Mouse (Mus musculus) heart, embryonic 12.5 days (tissue): ENCODE data around the gene Sox13. TPM values are rescaled to one million over a fixed set of nuclear protein-coding genes. Genes with fewer than 3 reads are reported as not detected.

Source experiments
- ATAC-seq: fragments of 200-750 bp; cut with Nextera tagmentation; 2 replicates; pipeline ENCODE4 v1.8.0; 2017; ENCODE audit warnings: moderate TSS enrichment, moderate library complexity; ENCODE audit not compliant: insufficient number of reproducible peaks, low FRiP score
- H3K27ac ChIP-seq: fragments of 300-500 bp; sonication (generic); 2 replicates; pipeline ENCODE4 v1.5.1; 2016; ENCODE audit warnings: mild to moderate bottlenecking, moderate library complexity; ENCODE audit not compliant: poor library complexity, severe bottlenecking
- H3K27me3 ChIP-seq: fragments of 300-500 bp; sonication (generic); replicated peaks from 2 replicates; pipeline ENCODE4 v1.6.1; 2016; ENCODE audit warnings: mild to moderate bottlenecking, moderate library complexity
- H3K36me3 ChIP-seq: fragments of 300-500 bp; sonication (generic); 2 replicates; pipeline ENCODE4 v1.6.1; 2016; ENCODE audit warnings: mild to moderate bottlenecking, moderate library complexity
- H3K4me1 ChIP-seq: fragments of 300-500 bp; sonication (generic); replicated peaks from 2 replicates; pipeline ENCODE4 v1.6.1; 2016; ENCODE audit warnings: mild to moderate bottlenecking
- H3K4me2 ChIP-seq: fragments of 300-500 bp; sonication (generic); 2 replicates; pipeline ENCODE4 v1.6.1; 2016; ENCODE audit warnings: mild to moderate bottlenecking, moderate library complexity
- H3K4me3 ChIP-seq: fragments of 300-500 bp; sonication (generic); 2 replicates; pipeline ENCODE4 v1.5.1; 2016; ENCODE audit warnings: mild to moderate bottlenecking
- H3K9ac ChIP-seq: fragments of 300-500 bp; sonication (generic); 2 replicates; pipeline ENCODE4 v1.6.1; 2016; ENCODE audit warnings: mild to moderate bottlenecking, moderate library complexity
- H3K9me3 ChIP-seq: fragments of 300-500 bp; sonication (generic); replicated peaks from 2 replicates; pipeline ENCODE4 v1.6.1; 2016; ENCODE audit warnings: mild to moderate bottlenecking, moderate library complexity
- WGBS: fragments of 180-500 bp; shearing (Covaris S2); methylation state at CpG from one replicate; pipeline ENCODE4 v1.1.7; 2016; 5-methylcytosine and 5-hydroxymethylcytosine counted together
- polyA plus RNA-seq: library from polyadenylated mRNA; unstranded; fragments of >200 nt; fragmentation: Nextera tagmentation; extraction: Ambion mirVana; gene quantifications from 2 replicates; pipeline ENCODE4 v1.2.1, GENCODE M21; 2016

Gene Sox13
- polyA plus RNA-seq, 1 experiment from 2014 or later, result 6.8 TPM

DNA sequence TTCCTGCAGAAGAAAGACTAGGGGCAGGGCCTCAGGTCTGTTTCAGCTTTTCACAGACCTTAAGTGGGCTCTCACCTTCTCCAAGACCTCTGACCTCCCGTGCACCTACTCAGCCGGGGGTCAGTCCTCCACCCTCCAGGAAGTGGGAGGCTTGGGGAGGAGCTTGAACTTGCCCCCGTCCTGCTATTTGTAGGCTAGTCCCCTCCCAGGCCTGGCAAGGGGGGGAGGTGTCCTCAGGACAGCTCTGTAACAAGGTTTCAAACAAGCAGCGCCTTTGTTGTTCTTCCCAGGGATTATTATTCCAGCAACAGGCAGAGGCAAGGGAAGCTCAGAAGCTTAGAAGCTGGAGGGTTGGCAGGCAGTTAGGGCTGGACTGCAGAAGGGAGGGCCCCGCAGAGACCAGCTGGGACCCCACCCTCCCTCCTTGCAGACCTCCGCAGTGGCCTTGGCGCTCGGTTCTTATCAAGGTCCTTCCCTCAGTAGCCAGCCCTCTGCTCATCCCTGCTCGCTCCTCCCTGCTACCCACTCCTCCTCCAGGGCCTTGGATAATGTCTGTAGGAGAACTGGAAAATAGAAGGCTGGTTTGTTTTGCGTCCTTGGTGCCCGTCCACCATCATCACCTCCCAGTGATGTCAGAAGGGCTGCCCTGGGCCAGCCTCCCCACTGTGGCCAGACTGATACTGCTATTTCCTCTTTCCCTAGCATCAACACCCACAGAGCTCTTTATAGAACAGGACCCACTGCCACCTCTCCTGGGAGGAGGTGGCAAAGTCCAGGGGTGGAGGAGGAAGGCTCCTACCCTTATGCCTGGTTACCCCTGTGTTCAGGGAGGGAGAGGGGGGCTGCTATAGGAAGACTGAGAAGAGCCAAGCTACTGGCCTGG lies 56.3 kb downstream of the Sox13 start:
- Histone ChIP-seq H3K9me3 (no peaks in the 10 kb centered on the region), H3K27me3 (peaks cover 27% of the 10 kb centered on the region), H3K27ac (no peak overlapping the region), H3K4me3 (no peak overlapping the region), H3K9ac (no peak overlapping the region), H3K4me2 (peak overlapping the region; percentile 35), H3K4me1 (peaks cover 52% of the 10 kb centered on the region), H3K36me3 (no peaks in the 10 kb centered on the region)
- 0 out of 2 replicates have a peak, but pooled peaks have one; percentile 12 for ATAC-seq
- 6% methylated on average over 8 of the region's 11 CpGs for WGBS

DNA sequence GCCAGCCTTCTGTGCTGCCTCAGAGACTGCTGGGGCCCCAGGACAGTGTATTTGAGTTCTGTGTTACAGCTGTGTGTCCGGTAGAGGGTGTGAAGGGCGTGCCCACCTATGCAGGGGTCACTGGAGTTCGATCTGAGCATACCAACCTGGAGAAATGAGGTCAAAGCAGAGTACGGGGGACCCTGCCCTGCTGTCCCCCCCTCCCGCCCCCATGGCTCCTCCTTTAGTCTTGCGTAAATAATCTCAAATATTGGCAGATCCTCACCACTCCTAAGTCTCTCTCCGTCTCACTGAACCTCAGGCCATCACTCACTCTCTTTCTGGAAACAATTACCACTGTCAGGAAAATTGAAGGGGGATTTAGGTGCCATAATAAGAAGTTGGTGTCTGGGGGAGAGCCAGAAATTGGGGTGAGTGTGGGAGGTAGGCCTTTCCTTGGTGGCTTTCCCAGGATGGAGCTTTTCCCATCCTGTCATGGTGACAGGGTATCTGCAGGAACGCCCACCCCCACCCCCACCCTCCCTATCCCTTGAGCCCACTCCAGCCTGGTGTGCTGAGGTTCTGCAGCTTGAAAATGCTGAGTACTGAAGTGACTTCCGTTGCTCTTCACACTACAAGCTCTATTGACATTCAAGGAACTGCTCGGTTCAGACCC lies 57.1 kb downstream of the Sox13 start:
- Histone ChIP-seq H3K9ac (no peak overlapping the region), H3K36me3 (no peaks in the 10 kb centered on the region), H3K9me3 (no peaks in the 10 kb centered on the region), H3K4me2 (0 out of 2 replicates have a peak overlapping the region, but pooled peaks have one; percentile 35), H3K27ac (no peak overlapping the region), H3K27me3 (peaks cover 34% of the 10 kb centered on the region), H3K4me3 (no peak overlapping the region), H3K4me1 (peaks cover 45% of the 10 kb centered on the region)
- 51% methylated on average over 10 of the region's 10 CpGs for WGBS
- ATAC-seq, result no peak

DNA sequence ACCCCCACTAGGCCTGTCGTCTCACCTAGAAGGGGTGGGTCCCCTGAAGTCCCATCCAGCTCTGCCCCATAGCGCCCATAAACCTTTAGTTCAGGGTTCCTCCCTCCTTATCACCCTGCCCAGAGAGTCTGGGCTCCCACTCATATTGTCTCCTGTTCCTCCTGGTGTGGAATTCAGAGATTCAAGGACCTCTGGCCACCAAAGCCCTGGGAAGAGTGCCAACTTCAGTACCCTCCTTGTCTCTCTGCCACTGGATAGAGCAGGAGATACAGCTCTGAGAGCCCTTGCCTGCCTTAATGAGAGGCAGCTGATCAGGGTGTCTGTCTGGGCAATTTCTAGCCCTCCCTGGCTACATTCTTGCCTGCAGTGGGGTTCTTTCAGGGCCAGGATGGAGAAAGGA lies 59.3 kb downstream of the Sox13 start:
- Histone ChIP-seq H3K27me3 (peaks cover 34% of the 10 kb centered on the region), H3K4me1 (peaks cover 45% of the 10 kb centered on the region), H3K36me3 (no peaks in the 10 kb centered on the region), H3K9me3 (no peaks in the 10 kb centered on the region), H3K4me3 (no peak overlapping the region), H3K4me2 (no peak overlapping the region), H3K9ac (no peak overlapping the region), H3K27ac (no peak overlapping the region)
- 34% methylated on average over 2 of the region's 2 CpGs for WGBS
- no peak for ATAC-seq

DNA sequence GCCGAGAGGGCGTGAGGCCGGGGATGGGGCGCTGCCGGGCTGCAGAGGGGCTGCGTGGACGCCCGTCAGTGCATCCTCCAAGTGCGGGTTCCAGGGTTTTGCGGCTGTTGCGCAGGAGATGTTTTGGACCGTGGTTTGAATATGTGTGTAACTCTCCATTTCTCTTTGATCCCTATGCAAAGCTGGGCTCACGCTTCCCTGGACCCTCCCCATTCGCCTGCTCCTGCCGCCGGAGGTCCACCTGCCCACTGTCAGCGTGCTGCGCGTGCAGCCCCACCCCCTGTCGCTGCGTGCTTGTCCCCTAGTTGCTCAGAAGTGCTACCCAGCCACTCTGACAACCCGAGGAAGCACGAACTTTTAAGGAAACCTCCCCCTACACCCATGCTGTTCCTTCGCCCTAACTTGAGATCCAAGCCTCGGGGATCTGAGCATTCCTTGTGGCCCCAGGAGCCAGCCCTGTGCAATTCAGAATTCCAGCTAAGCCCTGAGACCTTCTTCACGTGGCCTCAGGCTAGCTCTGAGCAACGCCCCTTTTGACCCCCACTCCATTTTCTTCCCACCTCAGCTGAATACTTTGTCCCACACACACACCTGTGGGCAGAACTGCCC lies 60.1 kb downstream of the Sox13 start:
- Histone ChIP-seq H3K9me3 (no peaks in the 10 kb centered on the region), H3K9ac (peak overlapping the region; percentile 68), H3K4me2 (peak overlapping the region; percentile 88), H3K4me3 (peak overlapping the region; percentile 61), H3K36me3 (no peaks in the 10 kb centered on the region), H3K27me3 (peaks cover 36% of the 10 kb centered on the region), H3K27ac (no peak overlapping the region), H3K4me1 (peaks cover 45% of the 10 kb centered on the region)
- no peak for ATAC-seq
- 3% methylated on average over 27 of the region's 27 CpGs for WGBS

DNA sequence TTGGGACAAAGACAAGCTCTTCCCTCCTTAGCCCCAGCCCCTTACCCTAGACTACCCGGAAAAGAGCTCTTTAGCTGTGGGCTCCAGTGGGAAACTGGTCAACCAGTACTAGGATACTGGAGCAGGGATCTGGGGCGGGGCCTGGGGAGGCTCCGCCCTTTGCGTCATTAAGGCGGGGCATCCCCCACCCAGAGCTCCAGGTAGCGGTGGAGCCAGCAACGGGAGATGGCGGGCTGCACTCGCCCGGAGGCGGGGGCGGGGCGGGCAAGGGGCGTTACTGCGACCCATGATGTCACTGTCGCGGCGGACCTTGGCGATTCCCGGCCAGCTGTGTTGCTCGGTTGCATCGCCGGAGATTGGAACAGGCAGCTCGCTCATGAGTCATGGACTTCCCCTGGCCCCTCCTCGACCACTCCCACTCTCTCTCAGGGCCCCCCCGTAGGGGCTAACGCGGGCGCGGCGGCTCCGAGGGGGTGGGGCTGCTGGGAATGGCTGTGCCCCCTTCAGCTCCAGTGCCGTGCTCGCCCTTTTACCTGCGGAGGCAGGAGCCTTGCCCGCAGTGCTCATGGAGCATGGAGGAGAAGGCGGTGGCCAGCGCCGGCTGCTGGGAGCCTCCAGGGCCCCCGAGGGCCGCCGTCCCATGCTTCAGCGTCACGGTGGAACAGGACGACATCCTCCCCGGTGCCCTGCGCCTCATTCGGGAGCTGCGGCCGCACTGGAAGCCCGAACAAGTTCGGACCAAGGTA lies 60.7 kb downstream of the Sox13 start, which contains the start of gene Etnk2:
Etnk2 (plus strand) TSS at position 297 of the 746 bp plus-strand sequence.
- H3K4me1 ChIP-seq, result peaks cover 40% of the 10 kb centered on the region
- no peaks in the 10 kb centered on the region for H3K9me3 ChIP-seq
- peaks cover 43% of the 10 kb centered on the region for H3K27me3 ChIP-seq
- no peak within 1 kb of the TSS for H3K27ac ChIP-seq
- WGBS, result under 1% methylated on average over 52 of the region's 52 CpGs
- no peaks in the 10 kb centered on the region for H3K36me3 ChIP-seq
- peak; percentile 73 for ATAC-seq
- peak within 1 kb of the TSS; percentile 61 for H3K4me3 ChIP-seq
- H3K4me2 ChIP-seq, result peak within 1 kb of the TSS; percentile 88
- peak within 1 kb of the TSS; percentile 68 for H3K9ac ChIP-seq

DNA sequence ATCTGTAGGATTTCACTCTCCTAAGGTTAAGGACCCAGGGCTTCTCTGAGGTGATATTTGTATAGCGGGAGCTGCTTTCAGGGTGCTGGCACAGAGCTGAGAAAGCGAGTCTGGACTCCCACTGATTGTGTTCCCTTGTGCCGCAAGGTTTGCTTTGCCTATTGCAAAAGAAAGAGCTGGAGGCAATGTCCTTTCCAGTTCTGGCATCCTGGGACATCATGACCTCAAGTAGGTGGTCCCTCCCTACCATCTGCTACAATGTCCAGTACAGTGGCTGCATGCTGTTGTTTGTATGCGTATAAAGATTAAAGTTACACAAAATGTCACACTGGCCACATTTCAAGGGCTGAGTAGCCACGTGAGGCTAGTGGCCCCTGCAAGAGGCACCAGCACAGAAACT lies 62.1 kb downstream of the Sox13 start:
- Histone ChIP-seq H3K9me3 (no peaks in the 10 kb centered on the region), H3K4me2 (no peak overlapping the region), H3K36me3 (no peaks in the 10 kb centered on the region), H3K4me1 (peaks cover 26% of the 10 kb centered on the region), H3K9ac (no peak overlapping the region), H3K27me3 (peaks cover 54% of the 10 kb centered on the region), H3K27ac (no peak overlapping the region), H3K4me3 (no peak overlapping the region)
- WGBS, result 87% methylated on average over 5 of the region's 5 CpGs
- ATAC-seq, result no peak

DNA sequence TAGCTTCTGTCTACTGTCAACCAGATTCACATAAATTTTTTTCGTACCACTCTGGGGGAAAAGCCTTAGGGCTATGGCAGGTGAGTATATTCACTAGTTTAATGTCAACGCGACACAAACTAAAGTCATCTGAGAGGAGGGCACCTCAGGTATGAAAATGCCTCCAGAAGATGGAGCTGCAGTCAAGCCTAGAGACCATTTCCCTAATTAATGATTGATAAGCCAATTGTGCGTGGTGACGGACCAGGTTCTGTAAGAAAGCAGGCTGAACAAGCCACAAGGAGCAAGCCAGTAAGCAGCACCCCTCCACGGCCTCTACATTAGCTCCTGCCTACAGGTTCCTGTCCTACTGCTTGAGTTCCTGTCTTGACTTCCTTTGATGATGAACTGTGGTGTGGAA lies 63.2 kb downstream of the Sox13 start:
- H3K4me3 ChIP-seq, result no peak overlapping the region
- H3K4me1 ChIP-seq, result peaks cover 25% of the 10 kb centered on the region
- peaks cover 59% of the 10 kb centered on the region for H3K27me3 ChIP-seq
- ATAC-seq, result no peak
- no peak overlapping the region for H3K4me2 ChIP-seq
- H3K9ac ChIP-seq, result no peak overlapping the region
- no peaks in the 10 kb centered on the region for H3K9me3 ChIP-seq
- 88% methylated on average over 6 of the region's 6 CpGs for WGBS
- no peaks in the 10 kb centered on the region for H3K36me3 ChIP-seq
- no peak overlapping the region for H3K27ac ChIP-seq

DNA sequence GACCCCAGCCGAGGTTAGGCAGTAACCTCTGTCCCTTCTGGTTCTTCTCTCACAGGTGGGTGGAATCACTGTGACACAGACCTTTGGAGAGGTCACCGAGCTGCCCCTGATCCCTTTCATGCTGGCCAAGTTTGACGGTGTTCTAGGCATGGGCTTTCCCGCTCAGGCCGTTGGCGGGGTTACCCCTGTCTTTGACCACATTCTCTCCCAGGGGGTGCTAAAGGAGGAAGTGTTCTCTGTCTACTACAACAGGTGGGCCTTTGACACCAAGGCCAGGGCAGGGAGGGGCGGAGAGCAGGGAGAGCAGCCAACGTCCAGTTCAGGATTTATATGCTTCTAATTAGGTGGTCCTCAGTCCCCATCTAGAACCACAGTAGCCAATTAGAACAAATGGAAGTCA lies 67.8 kb downstream of the Sox13 start:
- Histone ChIP-seq H3K27ac (no peak overlapping the region), H3K4me3 (no peak overlapping the region), H3K4me2 (no peak overlapping the region), H3K4me1 (no peaks in the 10 kb centered on the region), H3K9ac (no peak overlapping the region), H3K36me3 (no peaks in the 10 kb centered on the region), H3K9me3 (no peaks in the 10 kb centered on the region), H3K27me3 (peaks cover 64% of the 10 kb centered on the region)
- ATAC-seq, result no peak
- WGBS, result 59% methylated on average over 8 of the region's 8 CpGs

DNA sequence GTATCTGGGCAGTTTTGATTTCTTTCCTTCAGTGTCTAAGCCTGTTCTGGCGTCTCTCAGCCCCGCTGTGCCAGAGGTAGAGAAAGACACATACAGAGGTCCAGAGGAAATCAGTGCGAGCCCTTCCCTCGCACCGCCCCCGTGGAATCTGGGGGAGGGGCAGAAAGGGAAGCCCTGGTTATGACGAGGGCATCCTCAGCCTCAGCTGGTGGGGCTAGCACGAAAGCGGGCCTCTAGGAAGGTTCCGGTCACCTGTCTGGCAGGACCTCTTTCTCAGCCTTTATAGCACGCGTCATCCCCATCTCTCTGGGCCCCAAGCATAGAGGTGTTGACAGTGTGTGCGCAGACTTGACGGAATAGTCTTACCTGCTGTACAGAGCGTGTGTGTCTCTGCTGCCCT lies 68.3 kb downstream of the Sox13 start:
- no peak for ATAC-seq
- 46% methylated on average over 15 of the region's 15 CpGs for WGBS
- H3K4me3 ChIP-seq, result no peak overlapping the region
- peaks cover 64% of the 10 kb centered on the region for H3K27me3 ChIP-seq
- H3K27ac ChIP-seq, result no peak overlapping the region
- H3K9me3 ChIP-seq, result no peaks in the 10 kb centered on the region
- H3K4me2 ChIP-seq, result no peak overlapping the region
- no peaks in the 10 kb centered on the region for H3K4me1 ChIP-seq
- H3K36me3 ChIP-seq, result no peaks in the 10 kb centered on the region
- H3K9ac ChIP-seq, result no peak overlapping the region

DNA sequence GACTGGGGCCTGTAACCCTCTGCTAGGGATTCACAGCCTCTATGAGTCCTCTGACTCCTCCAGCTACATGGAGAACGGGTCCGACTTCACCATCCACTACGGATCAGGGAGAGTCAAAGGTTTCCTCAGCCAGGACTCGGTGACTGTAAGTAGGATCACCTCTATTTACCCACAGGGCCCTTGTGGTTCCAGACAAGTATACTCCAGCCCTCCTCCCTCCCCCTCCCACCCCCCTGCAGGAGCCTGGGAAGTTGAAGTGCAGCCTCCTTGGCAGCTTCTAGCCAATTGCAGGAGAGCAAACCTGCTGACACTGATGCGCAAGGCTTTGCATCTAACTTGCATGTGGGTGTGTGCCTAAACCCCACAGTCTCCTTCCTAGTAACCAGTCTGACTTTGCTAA lies 68.7 kb downstream of the Sox13 start:
- H3K9ac ChIP-seq, result no peak overlapping the region
- ATAC-seq, result no peak
- no peak overlapping the region for H3K4me2 ChIP-seq
- H3K27me3 ChIP-seq, result peaks cover 64% of the 10 kb centered on the region
- no peak overlapping the region for H3K4me3 ChIP-seq
- no peaks in the 10 kb centered on the region for H3K9me3 ChIP-seq
- no peak overlapping the region for H3K27ac ChIP-seq
- H3K36me3 ChIP-seq, result no peaks in the 10 kb centered on the region
- no peaks in the 10 kb centered on the region for H3K4me1 ChIP-seq
- WGBS, result 51% methylated on average over 5 of the region's 5 CpGs
